ENCODE assay signal across 9 mouse cellular contexts in the genomic region with DNA sequence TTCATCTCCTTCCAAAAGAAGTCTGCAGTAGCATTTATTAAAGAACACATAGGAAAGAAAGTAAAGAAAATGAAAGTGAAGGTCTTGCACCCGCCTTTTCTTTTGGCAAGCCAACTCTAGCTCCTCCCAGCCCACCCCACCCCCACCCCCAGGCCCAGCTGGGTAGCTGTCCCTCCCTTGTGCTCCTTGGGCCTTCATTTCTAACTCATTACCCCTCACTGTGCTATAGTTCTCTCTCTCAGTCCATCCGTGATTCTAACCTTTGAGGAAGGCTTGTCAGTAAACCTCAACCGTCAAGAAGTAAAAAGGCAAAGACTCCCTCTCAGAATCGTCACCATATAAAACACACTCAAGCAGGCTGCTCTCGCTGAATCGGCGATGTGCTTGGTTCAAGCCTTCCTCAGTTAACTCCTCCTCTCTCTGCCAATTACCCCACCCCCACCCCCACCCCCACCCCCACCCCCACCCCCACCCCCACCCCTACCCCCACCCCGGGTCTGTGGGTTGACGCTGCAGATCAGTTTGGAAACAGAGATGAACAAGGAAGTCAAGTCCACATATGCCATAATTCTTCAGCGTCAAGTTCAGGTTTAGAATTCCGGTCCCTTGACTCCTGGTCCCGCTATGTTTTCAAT. TPM values are rescaled to one million over a fixed set of nuclear protein-coding genes. Genes with fewer than 3 reads are reported as not detected.
A peak's percentile ranks its signal among the peaks of the same experiment; 100 is the strongest.
DNase-seq lines count a peak whose midpoint lies in the region; ATAC-seq and TF ChIP-seq lines count a peak whose summit lies in the region.
"Had no signal": no experiment of that assay in that cellular context is flagged by ENCODE, and none has a peak within 500 bp of the region (broad histone marks: within the 10 kb centered on the region; RNA-seq: fewer than 3 reads in every experiment).

No protein-coding gene starts in this region.

- no peaks in the 10 kb centered on the region for H3K4me1 ChIP-seq in heart, embryonic 14.5 days (ENCODE audit: control insufficient read depth in 2 of 2, insufficient read depth in 2 of 2, low read length in 2 of 2)
- peaks cover 3 to 7% of the 10 kb centered on the region in 2 experiments; a peak in 3 of 4 replicates for H3K4me1 ChIP-seq in ES-E14 (ENCODE audit: control insufficient read depth in 2 of 2, insufficient read depth in 2 of 2, low read length in 2 of 2, poor library complexity in 1 of 2)
- no peaks in the 10 kb centered on the region; the same call in 1 of the 2 replicates for H3K4me1 ChIP-seq in hindbrain, embryonic 11.5 days (replicated peaks; ENCODE audit: control insufficient read depth, insufficient read depth, low read length)
- H3K4me1 ChIP-seq in midbrain, embryonic 11.5 days (ENCODE audit: control insufficient read depth, insufficient read depth, low read length): peaks cover 4% of the 10 kb centered on the region; the same call in 1 of the 2 replicates

- DNase-seq in heart, postnatal 4 days: no peak
- no peak for DNase-seq in ES-E14 (ENCODE audit: low read depth, low spot score)
- peak; percentile 25 for DNase-seq in hindbrain, embryonic 11.5 days (ENCODE audit: low spot score)
- DNase-seq in midbrain, embryonic 11.5 days (ENCODE audit: low spot score, missing footprints): peak; percentile 80
- DNase-seq in right cerebral cortex, postnatal 14 days: no peak
- DNase-seq in layer of hippocampus, postnatal 36 days: no peak
- DNase-seq in lung, postnatal 25 days (ENCODE audit: low spot score): no peak

- H3K27ac ChIP-seq in heart, embryonic 14.5 days (replicated peaks in 1 of 2; ENCODE audit: control insufficient read depth in 1 of 2, insufficient read depth in 1 of 2, low read depth in 2 of 2, low read length in 2 of 2): no peak overlapping the region
- peak overlapping the region; percentile 63; the same call in 1 of the 2 replicates for H3K27ac ChIP-seq in ES-E14 (ENCODE audit: insufficient read depth, low read depth, low read length, poor library complexity, severe bottlenecking)
- peak overlapping the region; percentile 54; the same call in 1 of the 2 replicates for H3K27ac ChIP-seq in hindbrain, embryonic 11.5 days (ENCODE audit: low read depth, low read length)
- H3K27ac ChIP-seq in midbrain, embryonic 11.5 days (ENCODE audit: low read depth, low read length): no peak overlapping the region

- in situ Hi-C loops in ES-E14 (cut with MboI; ENCODE audit: low sequenced_read_pairs in 2 of 2, unreplicated experiment in 2 of 2): no loop called here

- ATAC-seq in heart, embryonic 14.5 days (ENCODE audit: insufficient number of reproducible peaks, insufficient read depth, low FRiP score, low read depth): no peak
- ATAC-seq in hindbrain, embryonic 11.5 days (ENCODE audit: low FRiP score): peak; percentile 69
- no peak for ATAC-seq in midbrain, embryonic 11.5 days (ENCODE audit: low FRiP score)

- no peaks in the 10 kb centered on the region for H3K9me3 ChIP-seq in heart, embryonic 14.5 days (ENCODE audit: control insufficient read depth, low read length)
- H3K9me3 ChIP-seq in ES-E14 (ENCODE audit: control insufficient read depth, insufficient read depth, low read depth, low read length): no peaks in the 10 kb centered on the region
- H3K9me3 ChIP-seq in hindbrain, embryonic 11.5 days (ENCODE audit: control insufficient read depth, low read length): no peaks in the 10 kb centered on the region
- H3K9me3 ChIP-seq in midbrain, embryonic 11.5 days (ENCODE audit: control insufficient read depth, low read length): no peaks in the 10 kb centered on the region
- H3K9me3 ChIP-seq: G1E had no signal

- no peak overlapping the region for H3K9ac ChIP-seq in heart, embryonic 14.5 days (ENCODE audit: low read length)
- peak overlapping the region; percentile 58; the same call in 1 of the 2 replicates for H3K9ac ChIP-seq in ES-E14 (ENCODE audit: insufficient read depth, low read depth, low read length, poor library complexity, severe bottlenecking)
- H3K9ac ChIP-seq in hindbrain, embryonic 11.5 days (ENCODE audit: low read depth, low read length): no peak overlapping the region
- no peak overlapping the region for H3K9ac ChIP-seq in midbrain, embryonic 11.5 days (ENCODE audit: low read length)

- H3K4me2 ChIP-seq in heart, embryonic 14.5 days (ENCODE audit: low read length): peak overlapping the region; percentile 30
- peak overlapping the region; percentile 19 for H3K4me2 ChIP-seq in hindbrain, embryonic 11.5 days (replicated peaks; ENCODE audit: low read depth, low read length)
- no peak overlapping the region; the same call in 1 of the 2 replicates for H3K4me2 ChIP-seq in midbrain, embryonic 11.5 days

- H3K27me3 ChIP-seq in heart, embryonic 14.5 days (ENCODE audit: control insufficient read depth, insufficient read depth, low read length): no peaks in the 10 kb centered on the region
- no peaks in the 10 kb centered on the region for H3K27me3 ChIP-seq in hindbrain, embryonic 11.5 days (ENCODE audit: control insufficient read depth, insufficient read depth, low read length)
- no peaks in the 10 kb centered on the region; the same call in 1 of the 2 replicates for H3K27me3 ChIP-seq in midbrain, embryonic 11.5 days (ENCODE audit: control insufficient read depth, insufficient read depth, low read length)

- H3K4me3 ChIP-seq in heart, embryonic 14.5 days (ENCODE audit: control insufficient read depth in 1 of 2, insufficient read depth in 1 of 2, low read depth in 1 of 2, low read length in 2 of 2): no peak overlapping the region
- H3K4me3 ChIP-seq in ES-E14 (ENCODE audit: insufficient read depth in 1 of 2, low read depth in 1 of 2, low read length in 2 of 2, poor library complexity in 1 of 2, severe bottlenecking in 1 of 2): peak overlapping the region; percentile 57 to 62
- no peak overlapping the region for H3K4me3 ChIP-seq in hindbrain, embryonic 11.5 days (ENCODE audit: low read depth, low read length)
- no peak overlapping the region for H3K4me3 ChIP-seq in midbrain, embryonic 11.5 days (ENCODE audit: low read depth, low read length)

- 24% methylated on average over 11 of the region's 12 CpGs for WGBS in heart, embryonic 14.5 days
- 10% methylated on average over 12 of the region's 12 CpGs for WGBS in hindbrain, embryonic 11.5 days
- WGBS in midbrain, embryonic 11.5 days: 11% methylated on average over 11 of the region's 12 CpGs

- H3K36me3 ChIP-seq in heart, embryonic 14.5 days (ENCODE audit: control insufficient read depth, insufficient read depth, low read length): no peaks in the 10 kb centered on the region
- H3K36me3 ChIP-seq in ES-E14 (ENCODE audit: control insufficient read depth, insufficient read depth, low read length, poor library complexity, severe bottlenecking): no peaks in the 10 kb centered on the region
- H3K36me3 ChIP-seq in hindbrain, embryonic 11.5 days (ENCODE audit: control insufficient read depth, insufficient read depth, low read length): no peaks in the 10 kb centered on the region
- no peaks in the 10 kb centered on the region for H3K36me3 ChIP-seq in midbrain, embryonic 11.5 days (ENCODE audit: control insufficient read depth, insufficient read depth, low read length)
- H3K36me3 ChIP-seq: G1E had no signal

TF ChIP-seq in ES-E14, 5 proteins besides CTCF, POLR2A, EP300 and RAD21:
- no peak for TF ChIP-seq ZNF384 (IDR thresholded peaks at IDR 0.05; ENCODE audit: low read depth, low read length)

RNA-seq across cellular contexts. Expression of gene Slc1a3, which starts 5.9 kb away (rescaled TPM):
- 13.3 and 13.7 TPM in 2 replicates for polyA plus RNA-seq in heart, embryonic 14.5 days (2014; fragmentation: Nextera tagmentation; extraction: Ambion mirVana)
- total RNA-seq in heart, postnatal 4 days (2021): 1 to 10 TPM; 2.3 to 2.8 TPM
- total RNA-seq in ES-E14 (2012; rRNA removed): 17.8 and 31.7 TPM in 2 replicates
- polyA plus RNA-seq in hindbrain, embryonic 11.5 days (2014; fragmentation: Nextera tagmentation; extraction: Ambion mirVana): 41.8 and 50.2 TPM in 2 replicates
- 33.5 and 39.5 TPM in 2 replicates for polyA plus RNA-seq in midbrain, embryonic 11.5 days (2014; fragmentation: Nextera tagmentation; extraction: Ambion mirVana)
- 100 to 1,000 TPM; 377 to 416 TPM for total RNA-seq in layer of hippocampus, postnatal 36 days (2021)
- polyA plus RNA-seq: G1E had no signal

Comparison
In these comparisons a context has a peak if more than half of its experiments do, and no peak if none do; other contexts are left out.
1. H3K27ac ChIP-seq: peak in ES-E14 (single experiment) and hindbrain, embryonic 11.5 days (single experiment); none in heart, embryonic 14.5 days (0 of 2) and midbrain, embryonic 11.5 days (single experiment).
2. H3K4me3 ChIP-seq: peak in ES-E14 (2 of 2); none in heart, embryonic 14.5 days (0 of 2), hindbrain, embryonic 11.5 days (single experiment) and midbrain, embryonic 11.5 days (single experiment).
3. DNase-seq: peak in hindbrain, embryonic 11.5 days (single experiment) and midbrain, embryonic 11.5 days (single experiment); none in heart, postnatal 4 days (single experiment), ES-E14 (single experiment), right cerebral cortex, postnatal 14 days (single experiment), layer of hippocampus, postnatal 36 days (0 of 2) and lung, postnatal 25 days (single experiment).
4. RNA of gene Slc1a3, which starts 5.9 kb away (total RNA-seq): 377 to 416 TPM in layer of hippocampus, postnatal 36 days; 17.8 to 31.7 TPM in ES-E14 and 2.3 to 2.8 TPM in heart, postnatal 4 days; every median in the first group is over 10 times any median in the second.